Mouse (Mus musculus): ENCODE measurements at regions not wholly inside any gene's neighbourhood (a gene's known extent, or its start where the extent isn't known, plus 50 kb on each side); places are given as distances from the start of the nearest gene placed in this dataset.

GRCm38 (mm10) chr5:119597530-119597929 lies 72.9 kb upstream of the Tbx3 start:
- Histone ChIP-seq H3K27me3 (ENCODE audit: control insufficient read depth, insufficient read depth, low read length, poor library complexity, severe bottlenecking) (no peaks in the 10 kb centered on the region), H3K36me3 (ENCODE audit: control insufficient read depth, insufficient read depth, low read length, poor library complexity, severe bottlenecking) (no peaks in the 10 kb centered on the region), H3K4me1 (ENCODE audit: control insufficient read depth, insufficient read depth, low read length) (peaks cover 3% of the 10 kb centered on the region), H3K9me3 (replicated peaks; ENCODE audit: control insufficient read depth, insufficient read depth, low read length, poor library complexity, severe bottlenecking) (no peaks in the 10 kb centered on the region), H3K27ac (ENCODE audit: insufficient read depth, low read length) (no peak overlapping the region), H3K4me3 (ENCODE audit: low read depth, low read length) (no peak overlapping the region), H3K9ac (ENCODE audit: low read depth, poor library complexity, severe bottlenecking) (no peak overlapping the region)
- TF ChIP-seq EP300 (IDR thresholded peaks at IDR 0.05; ENCODE audit: insufficient read depth, low read depth, low read length), result no peak
- TF ChIP-seq POLR2A (IDR thresholded peaks at IDR 0.05; ENCODE audit: insufficient read depth, low read length), result no peak
- no peak for TF ChIP-seq CTCF (IDR thresholded peaks at IDR 0.05; ENCODE audit: low read depth, low read length)

GRCm38 (mm10) chr5:119598166-119598565 lies 72.3 kb upstream of the Tbx3 start:
- Histone ChIP-seq H3K27me3 (ENCODE audit: control insufficient read depth, insufficient read depth, low read length, poor library complexity, severe bottlenecking) (no peaks in the 10 kb centered on the region), H3K27ac (ENCODE audit: insufficient read depth, low read length) (no peak overlapping the region), H3K4me3 (ENCODE audit: low read depth, low read length) (no peak overlapping the region), H3K4me1 (ENCODE audit: control insufficient read depth, insufficient read depth, low read length) (peaks cover 3% of the 10 kb centered on the region), H3K9ac (ENCODE audit: low read depth, poor library complexity, severe bottlenecking) (no peak overlapping the region), H3K36me3 (ENCODE audit: control insufficient read depth, insufficient read depth, low read length, poor library complexity, severe bottlenecking) (no peaks in the 10 kb centered on the region), H3K9me3 (replicated peaks; ENCODE audit: control insufficient read depth, insufficient read depth, low read length, poor library complexity, severe bottlenecking) (no peaks in the 10 kb centered on the region)
- TF ChIP-seq CTCF (IDR thresholded peaks at IDR 0.05; ENCODE audit: low read depth, low read length) (no peak), POLR2A (IDR thresholded peaks at IDR 0.05; ENCODE audit: insufficient read depth, low read length) (no peak), EP300 (IDR thresholded peaks at IDR 0.05; ENCODE audit: insufficient read depth, low read depth, low read length) (no peak)

GRCm38 (mm10) chr5:119601390-119601789 lies 69.1 kb upstream of the Tbx3 start:
- Histone ChIP-seq H3K4me3 (ENCODE audit: low read depth, low read length) (no peak overlapping the region), H3K9me3 (replicated peaks; ENCODE audit: control insufficient read depth, insufficient read depth, low read length, poor library complexity, severe bottlenecking) (no peaks in the 10 kb centered on the region), H3K27me3 (ENCODE audit: control insufficient read depth, insufficient read depth, low read length, poor library complexity, severe bottlenecking) (no peaks in the 10 kb centered on the region), H3K27ac (ENCODE audit: insufficient read depth, low read length) (no peak overlapping the region), H3K36me3 (ENCODE audit: control insufficient read depth, insufficient read depth, low read length, poor library complexity, severe bottlenecking) (no peaks in the 10 kb centered on the region), H3K4me1 (ENCODE audit: control insufficient read depth, insufficient read depth, low read length) (peaks cover 2% of the 10 kb centered on the region), H3K9ac (ENCODE audit: low read depth, poor library complexity, severe bottlenecking) (no peak overlapping the region)
- TF ChIP-seq EP300 (IDR thresholded peaks at IDR 0.05; ENCODE audit: insufficient read depth, low read depth, low read length) (no peak), POLR2A (IDR thresholded peaks at IDR 0.05; ENCODE audit: insufficient read depth, low read length) (no peak), CTCF (IDR thresholded peaks at IDR 0.05; ENCODE audit: low read depth, low read length) (no peak)

GRCm38 (mm10) chr5:119602001-119602400 lies 68.5 kb upstream of the Tbx3 start:
- no peak for TF ChIP-seq POLR2A (IDR thresholded peaks at IDR 0.05; ENCODE audit: insufficient read depth, low read length)
- no peak for TF ChIP-seq EP300 (IDR thresholded peaks at IDR 0.05; ENCODE audit: insufficient read depth, low read depth, low read length)
- TF ChIP-seq CTCF (IDR thresholded peaks at IDR 0.05; ENCODE audit: low read depth, low read length), result no peak
- Histone ChIP-seq H3K9me3 (replicated peaks; ENCODE audit: control insufficient read depth, insufficient read depth, low read length, poor library complexity, severe bottlenecking) (no peaks in the 10 kb centered on the region), H3K36me3 (ENCODE audit: control insufficient read depth, insufficient read depth, low read length, poor library complexity, severe bottlenecking) (no peaks in the 10 kb centered on the region), H3K27me3 (ENCODE audit: control insufficient read depth, insufficient read depth, low read length, poor library complexity, severe bottlenecking) (no peaks in the 10 kb centered on the region), H3K9ac (ENCODE audit: low read depth, poor library complexity, severe bottlenecking) (no peak overlapping the region), H3K4me3 (ENCODE audit: low read depth, low read length) (no peak overlapping the region), H3K27ac (ENCODE audit: insufficient read depth, low read length) (no peak overlapping the region), H3K4me1 (ENCODE audit: control insufficient read depth, insufficient read depth, low read length) (no peaks in the 10 kb centered on the region)

GRCm38 (mm10) chr5:119605444-119605843 lies 65.0 kb upstream of the Tbx3 start:
- Histone ChIP-seq H3K4me3 (ENCODE audit: low read depth, low read length) (no peak overlapping the region), H3K9me3 (replicated peaks; ENCODE audit: control insufficient read depth, insufficient read depth, low read length, poor library complexity, severe bottlenecking) (no peaks in the 10 kb centered on the region), H3K27me3 (ENCODE audit: control insufficient read depth, insufficient read depth, low read length, poor library complexity, severe bottlenecking) (no peaks in the 10 kb centered on the region), H3K36me3 (ENCODE audit: control insufficient read depth, insufficient read depth, low read length, poor library complexity, severe bottlenecking) (no peaks in the 10 kb centered on the region), H3K9ac (ENCODE audit: low read depth, poor library complexity, severe bottlenecking) (no peak overlapping the region), H3K4me1 (ENCODE audit: control insufficient read depth, insufficient read depth, low read length) (peaks cover 2% of the 10 kb centered on the region), H3K27ac (ENCODE audit: insufficient read depth, low read length) (no peak overlapping the region)
- no peak for TF ChIP-seq CTCF (IDR thresholded peaks at IDR 0.05; ENCODE audit: low read depth, low read length)
- TF ChIP-seq POLR2A (IDR thresholded peaks at IDR 0.05; ENCODE audit: insufficient read depth, low read length), result no peak
- TF ChIP-seq EP300 (IDR thresholded peaks at IDR 0.05; ENCODE audit: insufficient read depth, low read depth, low read length), result no peak

- Histone ChIP-seq H3K9me3 (replicated peaks; ENCODE audit: control insufficient read depth, insufficient read depth, low read length, poor library complexity, severe bottlenecking) (no peaks in the 10 kb centered on the region), H3K4me1 (ENCODE audit: control insufficient read depth, insufficient read depth, low read length) (peaks cover 5% of the 10 kb centered on the region), H3K36me3 (ENCODE audit: control insufficient read depth, insufficient read depth, low read length, poor library complexity, severe bottlenecking) (no peaks in the 10 kb centered on the region), H3K9ac (ENCODE audit: low read depth, poor library complexity, severe bottlenecking) (no peak overlapping the region), H3K4me3 (ENCODE audit: low read depth, low read length) (no peak overlapping the region), H3K27me3 (ENCODE audit: control insufficient read depth, insufficient read depth, low read length, poor library complexity, severe bottlenecking) (no peaks in the 10 kb centered on the region), H3K27ac (ENCODE audit: insufficient read depth, low read length) (no peak overlapping the region; the same call in 1 of the 2 replicates)
- TF ChIP-seq POLR2A (IDR thresholded peaks at IDR 0.05; ENCODE audit: insufficient read depth, low read length), result no peak
- TF ChIP-seq EP300 (IDR thresholded peaks at IDR 0.05; ENCODE audit: insufficient read depth, low read depth, low read length), result no peak
- TF ChIP-seq CTCF (IDR thresholded peaks at IDR 0.05; ENCODE audit: low read depth, low read length), result no peak
These were observed 57.1 kb upstream of the Tbx3 start for GRCm38 (mm10) chr5:119613413-119613812.

Measured in ES-Bruce4 (cell line).